12 mouse cellular contexts compared by ENCODE assay signal in the genomic region with DNA sequence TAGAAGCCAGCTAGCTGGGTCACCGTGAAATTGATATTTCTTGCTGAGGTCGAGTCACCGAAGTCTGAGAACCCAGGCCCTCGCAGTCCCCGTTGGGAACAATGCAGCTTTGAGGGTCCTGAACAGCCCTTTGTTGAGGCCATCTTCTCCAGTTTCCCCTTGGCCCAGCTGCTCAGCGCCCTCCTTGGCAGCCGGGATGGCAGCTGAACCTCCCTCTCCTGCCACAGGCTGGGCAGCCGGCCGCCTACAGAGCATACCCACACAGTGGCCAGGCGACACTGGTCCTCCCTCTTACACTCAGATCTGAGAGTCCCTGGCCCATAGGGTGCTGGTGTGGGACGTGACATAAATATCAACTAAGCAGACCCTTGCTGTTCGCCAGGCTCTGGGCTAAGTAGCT. TPM values are rescaled to one million over a fixed set of nuclear protein-coding genes. Genes with fewer than 3 reads are reported as not detected.
DNase-seq lines count a peak whose midpoint lies in the region; ATAC-seq and TF ChIP-seq lines count a peak whose summit lies in the region.
"Had no signal": no experiment of that assay in that cellular context is flagged by ENCODE, and none has a peak within 500 bp of the region (broad histone marks: within the 10 kb centered on the region; RNA-seq: fewer than 3 reads in every experiment).

No protein-coding gene starts in this region.

- no peaks in the 10 kb centered on the region for H3K4me1 ChIP-seq in cortical plate, adult 2 months (ENCODE audit: control insufficient read depth, insufficient read depth, low read length)
- no peaks in the 10 kb centered on the region for H3K4me1 ChIP-seq in embryonic facial prominence, embryonic 15.5 days
- no peaks in the 10 kb centered on the region for H3K4me1 ChIP-seq in midbrain, embryonic 14.5 days (ENCODE audit: control insufficient read depth, insufficient read depth, low read length)

- 55% methylated on average over 12 of the region's 12 CpGs for WGBS in embryonic facial prominence, embryonic 15.5 days
- WGBS in midbrain, embryonic 14.5 days: 46% methylated on average over 12 of the region's 12 CpGs

- intact Hi-C loops in gastrocnemius, postnatal 36 days (cut with DNase I): no loop called here
- intact Hi-C loops in heart, postnatal 10 days (cut with DNase I): no loop called here

- H3K4me3 ChIP-seq in cortical plate, adult 2 months (ENCODE audit: insufficient read depth, low read length): no peak overlapping the region
- no peak overlapping the region for H3K4me3 ChIP-seq in embryonic facial prominence, embryonic 15.5 days (replicated peaks)
- no peak overlapping the region for H3K4me3 ChIP-seq in midbrain, embryonic 14.5 days (replicated peaks; ENCODE audit: low read depth, low read length)
- H3K4me3 ChIP-seq: heart, embryonic 12.5 days; left cerebral cortex, adult 2 months had no signal

- DNase-seq in gastrocnemius, postnatal 25 days: peak; percentile 46
- no peak for DNase-seq in gastrocnemius, postnatal 36 days
- DNase-seq in midbrain, embryonic 14.5 days: peak; percentile 51
- no peak for DNase-seq in adrenal gland, postnatal 36 days
- DNase-seq in heart, postnatal 10 days: no peak
- DNase-seq: lung, adult 2 months had no signal

- H3K9ac ChIP-seq in embryonic facial prominence, embryonic 15.5 days: no peak overlapping the region
- H3K9ac ChIP-seq in midbrain, embryonic 14.5 days (replicated peaks; ENCODE audit: low read length): no peak overlapping the region
- H3K9ac ChIP-seq: heart, embryonic 12.5 days had no signal

- no peak for TF ChIP-seq CTCF in cortical plate, adult 2 months (IDR thresholded peaks at IDR 0.05; ENCODE audit: extremely low read depth, insufficient read depth, low read length)

- H3K36me3 ChIP-seq in embryonic facial prominence, embryonic 15.5 days: peaks cover 28% of the 10 kb centered on the region; the same call in 1 of the 2 replicates
- peaks cover 25% of the 10 kb centered on the region; the same call in 1 of the 2 replicates for H3K36me3 ChIP-seq in midbrain, embryonic 14.5 days (ENCODE audit: control insufficient read depth, insufficient read depth, low read length)

- 0 out of 2 replicates have a peak overlapping the region, but pooled peaks have one; percentile 40 for H3K27ac ChIP-seq in cortical plate, adult 2 months (ENCODE audit: insufficient read depth, low read length)
- peak overlapping the region; percentile 28 for H3K27ac ChIP-seq in embryonic facial prominence, embryonic 15.5 days (replicated peaks)
- H3K27ac ChIP-seq in midbrain, embryonic 14.5 days (replicated peaks; ENCODE audit: low read depth, low read length): peak overlapping the region; percentile 39; the same call in 1 of the 2 replicates
- H3K27ac ChIP-seq: left cerebral cortex, adult 2 months had no signal

- no peak for TF ChIP-seq POLR2A in cortical plate, adult 2 months (IDR thresholded peaks at IDR 0.05; ENCODE audit: extremely low read depth, insufficient read depth, low read length)

- no peak overlapping the region for H3K4me2 ChIP-seq in embryonic facial prominence, embryonic 15.5 days (replicated peaks)
- no peak overlapping the region for H3K4me2 ChIP-seq in midbrain, embryonic 14.5 days (ENCODE audit: low read length)
- H3K4me2 ChIP-seq: heart, embryonic 12.5 days had no signal

- no peaks in the 10 kb centered on the region for H3K27me3 ChIP-seq in embryonic facial prominence, embryonic 15.5 days
- no peaks in the 10 kb centered on the region for H3K27me3 ChIP-seq in midbrain, embryonic 14.5 days (ENCODE audit: control insufficient read depth, insufficient read depth, low read length)
- H3K27me3 ChIP-seq: heart, embryonic 12.5 days had no signal

- H3K9me3 ChIP-seq in embryonic facial prominence, embryonic 15.5 days (replicated peaks): no peaks in the 10 kb centered on the region
- H3K9me3 ChIP-seq in midbrain, embryonic 14.5 days (ENCODE audit: control insufficient read depth, low read length): no peaks in the 10 kb centered on the region
- H3K9me3 ChIP-seq: heart, embryonic 12.5 days had no signal

- ATAC-seq in embryonic facial prominence, embryonic 15.5 days (ENCODE audit: insufficient number of reproducible peaks, low FRiP score, low TSS enrichment, low read depth): peak; percentile 25; the same call in 1 of the 2 replicates
- ATAC-seq in midbrain, embryonic 14.5 days (ENCODE audit: low FRiP score, low TSS enrichment): peak; percentile 66; the same call in 1 of the 2 replicates
- ATAC-seq: activated CD4-positive, CD25-positive, alpha-beta regulatory T cell, adult 4 months; intestine, postnatal 0 days had no signal

RNA-seq across cellular contexts. Expression of a gene that starts 6.9 kb away (rescaled TPM):
- total RNA-seq in gastrocnemius, postnatal 25 days (2021): 10 to 100 TPM; 24.4 to 27.9 TPM
- total RNA-seq in gastrocnemius, postnatal 36 days (2021): 10 to 100 TPM; 20.5 to 30.2 TPM
- 34.0 and 36.4 TPM in 2 replicates for polyA plus RNA-seq in cortical plate, adult 2 months (2012; rRNA removed)
- polyA plus RNA-seq in embryonic facial prominence, embryonic 15.5 days (2015; fragmentation: Nextera tagmentation; extraction: Ambion mirVana): 42.8 and 47.1 TPM in 2 replicates
- 55.9 and 66.2 TPM in 2 replicates for polyA plus RNA-seq in midbrain, embryonic 14.5 days (2014; fragmentation: Nextera tagmentation; extraction: Ambion mirVana)
- total RNA-seq in adrenal gland, postnatal 36 days (2021): 10 to 100 TPM; 44.1 to 49.2 TPM
- 10 to 100 TPM; 15.4 to 16.1 TPM for total RNA-seq in heart, postnatal 10 days (2021)

RNA-seq across cellular contexts. Expression of a gene that starts 7.6 kb away (rescaled TPM):
- total RNA-seq in gastrocnemius, postnatal 25 days (2021): 10 to 100 TPM; 81.6 to 82.3 TPM
- total RNA-seq in gastrocnemius, postnatal 36 days (2021): 10 to 100 TPM; 85.5 to 86.4 TPM
- 267 and 291 TPM in 2 replicates for polyA plus RNA-seq in cortical plate, adult 2 months (2012; rRNA removed)
- 85.3 and 89.4 TPM in 2 replicates for polyA plus RNA-seq in embryonic facial prominence, embryonic 15.5 days (2015; fragmentation: Nextera tagmentation; extraction: Ambion mirVana)
- 104 and 110 TPM in 2 replicates for polyA plus RNA-seq in midbrain, embryonic 14.5 days (2014; fragmentation: Nextera tagmentation; extraction: Ambion mirVana)
- 10 to 100 TPM; 73.7 to 82.5 TPM for total RNA-seq in adrenal gland, postnatal 36 days (2021)
- 10 to 100 TPM; 70.7 to 76.3 TPM for total RNA-seq in heart, postnatal 10 days (2021)

RNA-seq across cellular contexts. Expression of a gene that starts 14.6 kb away (rescaled TPM):
- under 1 TPM; 0.51 to 0.78 TPM for total RNA-seq in gastrocnemius, postnatal 25 days (2021)
- total RNA-seq in gastrocnemius, postnatal 36 days (2021): 1 to 10 TPM; 1.1 TPM
- 2.3 and 2.4 TPM in 2 replicates for polyA plus RNA-seq in cortical plate, adult 2 months (2012; rRNA removed)
- 3.8 and 4.7 TPM in 2 replicates for polyA plus RNA-seq in embryonic facial prominence, embryonic 15.5 days (2015; fragmentation: Nextera tagmentation; extraction: Ambion mirVana)
- polyA plus RNA-seq in midbrain, embryonic 14.5 days (2014; fragmentation: Nextera tagmentation; extraction: Ambion mirVana): 1.1 and 2.4 TPM in 2 replicates
- 1 to 10 TPM; 2.5 to 2.8 TPM for total RNA-seq in adrenal gland, postnatal 36 days (2021)
- 1 to 10 TPM; 2.1 to 2.2 TPM for total RNA-seq in heart, postnatal 10 days (2021)

RNA-seq across cellular contexts. Expression of a gene that starts 18.2 kb away (rescaled TPM):
- total RNA-seq in gastrocnemius, postnatal 25 days (2021): not detected
- not detected for total RNA-seq in gastrocnemius, postnatal 36 days (2021)
- 2.9 and 4.5 TPM in 2 replicates for polyA plus RNA-seq in cortical plate, adult 2 months (2012; rRNA removed)
- 128 and 230 TPM in 2 replicates for polyA plus RNA-seq in embryonic facial prominence, embryonic 15.5 days (2015; fragmentation: Nextera tagmentation; extraction: Ambion mirVana)
- 0.22 TPM in 1 of 2 replicates, not detected in the other for polyA plus RNA-seq in midbrain, embryonic 14.5 days (2014; fragmentation: Nextera tagmentation; extraction: Ambion mirVana)
- not detected for total RNA-seq in adrenal gland, postnatal 36 days (2021)
- total RNA-seq in heart, postnatal 10 days (2021): not detected
- polyA plus RNA-seq: activated CD4-positive, CD25-positive, alpha-beta regulatory T cell, adult 4 months; heart, embryonic 12.5 days; intestine, postnatal 0 days; lung, adult 2 months had no signal

RNA-seq across cellular contexts. Expression of a gene that starts 32.4 kb away (rescaled TPM):
- 10 to 100 TPM; 13.5 to 15.6 TPM for total RNA-seq in gastrocnemius, postnatal 25 days (2021)
- total RNA-seq in gastrocnemius, postnatal 36 days (2021): 10 to 100 TPM; 14.6 to 16.0 TPM
- 15.2 and 15.5 TPM in 2 replicates for polyA plus RNA-seq in cortical plate, adult 2 months (2012; rRNA removed)
- 21.9 and 25.3 TPM in 2 replicates for polyA plus RNA-seq in embryonic facial prominence, embryonic 15.5 days (2015; fragmentation: Nextera tagmentation; extraction: Ambion mirVana)
- 16.8 TPM in 2 replicates for polyA plus RNA-seq in midbrain, embryonic 14.5 days (2014; fragmentation: Nextera tagmentation; extraction: Ambion mirVana)
- 10 to 100 TPM; 18.5 to 18.8 TPM for total RNA-seq in adrenal gland, postnatal 36 days (2021)
- total RNA-seq in heart, postnatal 10 days (2021): 10 to 100 TPM; 15.6 to 16.4 TPM

Comparison
In these comparisons a context has a peak if more than half of its experiments do, and no peak if none do; other contexts are left out.
1. DNase-seq: peak in gastrocnemius, postnatal 25 days (single experiment) and midbrain, embryonic 14.5 days (single experiment); none in gastrocnemius, postnatal 36 days (0 of 2), adrenal gland, postnatal 36 days (0 of 2) and heart, postnatal 10 days (0 of 2).
2. Peak in every context shown above with its lines, with median percentiles within 50 percentile points of each other: H3K27ac ChIP-seq.